ENCODE assay signal across 11 mouse cellular contexts in the genomic region with DNA sequence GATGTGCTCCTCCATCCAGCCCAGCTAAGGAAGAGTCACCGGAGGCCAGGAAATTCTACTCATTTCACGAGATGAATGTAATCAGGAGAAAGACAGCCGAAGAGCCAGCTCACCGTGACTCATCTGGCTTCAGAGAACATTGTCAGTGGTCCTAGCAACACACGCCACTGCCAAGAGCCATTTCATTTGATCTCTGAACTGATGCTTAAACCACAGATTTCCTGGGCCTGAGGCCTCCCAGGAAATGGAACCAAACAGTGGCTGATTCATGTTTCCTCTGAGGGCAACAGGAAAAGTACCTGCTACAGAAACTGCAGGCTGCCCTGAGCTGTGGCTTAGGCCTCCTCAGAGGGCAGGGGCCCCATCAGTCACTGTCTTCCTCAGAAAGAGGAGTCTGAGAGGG. TPM values are rescaled to one million over a fixed set of nuclear protein-coding genes. Genes with fewer than 3 reads are reported as not detected.
DNase-seq lines count a peak whose midpoint lies in the region; TF ChIP-seq lines count a peak whose summit lies in the region.
"Had no signal": no experiment of that assay in that cellular context is flagged by ENCODE, and none has a peak within 500 bp of the region (broad histone marks: within the 10 kb centered on the region; RNA-seq: fewer than 3 reads in every experiment).

No protein-coding gene starts in this region.

- H3K27ac ChIP-seq in macrophage: peak overlapping the region; percentile 95
- no peak overlapping the region for H3K27ac ChIP-seq in cerebellum, adult 2 months (ENCODE audit: insufficient read depth, low read length)
- H3K27ac ChIP-seq: liver, embryonic 14.5 days; neural tube, embryonic 12.5 days; stomach, embryonic 15.5 days had no signal

- H3K4me1 ChIP-seq in cerebellum, adult 2 months (ENCODE audit: control insufficient read depth, insufficient read depth, low read length): peaks cover 6% of the 10 kb centered on the region; the same call in 1 of the 2 replicates
- H3K4me1 ChIP-seq: stomach, embryonic 15.5 days had no signal

- TF ChIP-seq POLR2A in cerebellum, adult 2 months (IDR thresholded peaks at IDR 0.05; ENCODE audit: borderline replicate concordance, insufficient read depth, low read length): no peak

- H3K4me3 ChIP-seq in C2C12 (ENCODE audit: insufficient read depth, poor library complexity, severe bottlenecking): no peak overlapping the region
- H3K4me3 ChIP-seq in macrophage (ENCODE audit: inconsistent target): no peak overlapping the region
- no peak overlapping the region for H3K4me3 ChIP-seq in cerebellum, adult 2 months (replicated peaks; ENCODE audit: insufficient read depth, low read depth, low read length)
- H3K4me3 ChIP-seq: neural tube, embryonic 12.5 days; stomach, embryonic 15.5 days had no signal

- intact Hi-C loops in left cerebral cortex, postnatal 25 days (cut with DNase I): loop anchor here (5.0 kb wide), 1 partner anchor 123 kb away; no protein-coding TSS in a partner anchor

- H3K79me3 ChIP-seq in C2C12 (ENCODE audit: low read depth): no peaks in the 10 kb centered on the region

- no peaks in the 10 kb centered on the region for H3K79me2 ChIP-seq in C2C12 (ENCODE audit: control insufficient read depth, insufficient read depth)
- H3K79me2 ChIP-seq in macrophage (ENCODE audit: inconsistent target): no peaks in the 10 kb centered on the region

- no peaks in the 10 kb centered on the region for H3K36me3 ChIP-seq in C2C12 (ENCODE audit: control insufficient read depth, insufficient read depth)
- no peaks in the 10 kb centered on the region for H3K36me3 ChIP-seq in macrophage (ENCODE audit: inconsistent target)
- H3K36me3 ChIP-seq: neural tube, embryonic 12.5 days; stomach, embryonic 15.5 days had no signal

- DNase-seq in 3134 (ENCODE audit: extremely low read depth, insufficient read length, low spot score): peak; percentile 84
- peak; percentile 57 for DNase-seq in adrenal gland, postnatal 10 days
- no peak for DNase-seq in cerebellum, adult 2 months
- DNase-seq in cerebellum, postnatal 10 days: no peak
- no peak for DNase-seq in left cerebral cortex, postnatal 25 days (ENCODE audit: low spot score in 2 of 2)
- no peak for DNase-seq in heart, postnatal 4 days

- TF ChIP-seq CTCF in C2C12 (IDR thresholded peaks at IDR 0.05; ENCODE audit: control insufficient read depth, insufficient read depth, insufficient read length): no peak
- TF ChIP-seq CTCF in cerebellum, adult 2 months (IDR thresholded peaks at IDR 0.05; ENCODE audit: borderline replicate concordance, insufficient read depth, low read depth, low read length): no peak

- no peak overlapping the region for H3ac ChIP-seq in C2C12 (ENCODE audit: control insufficient read depth, insufficient read length, low read depth)

- no peaks in the 10 kb centered on the region for H3K27me3 ChIP-seq in C2C12 (ENCODE audit: control insufficient read depth, insufficient read depth, insufficient read length)
- H3K27me3 ChIP-seq in cerebellum, adult 2 months (ENCODE audit: control insufficient read depth, insufficient read depth, low read length): no peaks in the 10 kb centered on the region
- H3K27me3 ChIP-seq: neural tube, embryonic 12.5 days; stomach, embryonic 15.5 days had no signal

- 10% methylated on average over 5 of the region's 5 CpGs for WGBS in macrophage (ENCODE audit: missing documents)
- WGBS in cerebellum, adult 2 months: 67% methylated on average over 5 of the region's 5 CpGs

TF ChIP-seq in C2C12, 6 proteins besides CTCF, POLR2A, EP300 and RAD21:
- TF ChIP-seq MYOG (IDR thresholded peaks at IDR 0.05; ENCODE audit: control insufficient read depth, extremely low read depth, insufficient read length): no peak
- peak; percentile 8 for TF ChIP-seq CEBPB (IDR thresholded peaks at IDR 0.05; ENCODE audit: low read depth)
- peak; percentile 57 for TF ChIP-seq MYOD1 (IDR thresholded peaks at IDR 0.05; ENCODE audit: control insufficient read depth, insufficient read length, low read depth)
- TF ChIP-seq MAX (IDR thresholded peaks at IDR 0.05): peak; percentile 74
- no peak for TF ChIP-seq USF1 (IDR thresholded peaks at IDR 0.05; ENCODE audit: low read depth)
- peak; percentile 92 for TF ChIP-seq FOSL1 (IDR thresholded peaks at IDR 0.05; ENCODE audit: insufficient read depth, low read length, poor library complexity, severe bottlenecking)

RNA-seq across cellular contexts. Expression of gene Rbpj, which starts 24.7 kb away (rescaled TPM):
- polyA plus RNA-seq in C2C12 (2012; fragmentation: generic; extraction: Trizol) (8.1 TPM), macrophage (2018) (31.2 to 90.6 TPM (median 32.9 TPM) in 3 replicates)
- 10 to 100 TPM; 39.4 to 49.0 TPM for total RNA-seq in adrenal gland, postnatal 10 days (2021)
- total RNA-seq in macrophage (2018; cell fraction: chromatin; rRNA removed): 100 to 1,000 TPM in 25 of 26 experiments, 10 to 100 TPM in 1; 85.3 to 805 (median 258) TPM
- 100 to 1,000 TPM in 6 of 26 experiments, 10 to 100 TPM in 20; 45.2 to 178 (median 60.2) TPM for total RNA-seq in macrophage (2018; cell fraction: cytosol; rRNA removed)
- total RNA-seq in macrophage (2018; cell fraction: nucleus; rRNA removed): 100 to 1,000 TPM; 101 to 429 (median 216) TPM
- 19.6 and 22.6 TPM in 2 replicates for polyA plus RNA-seq in cerebellum, adult 2 months (2012; rRNA removed)
- total RNA-seq in left cerebral cortex, postnatal 25 days (2021): 10 to 100 TPM; 23.8 to 26.4 TPM
- 10 to 100 TPM; 36.7 to 42.4 TPM for total RNA-seq in heart, postnatal 4 days (2021)

Comparison
In these comparisons a context has a peak if more than half of its experiments do, and no peak if none do; other contexts are left out.
1. DNase-seq: peak in 3134 (single experiment) and adrenal gland, postnatal 10 days (single experiment); none in cerebellum, adult 2 months (0 of 2), cerebellum, postnatal 10 days (0 of 2), left cerebral cortex, postnatal 25 days (0 of 2) and heart, postnatal 4 days (single experiment).